Mouse (Mus musculus): ENCODE measurements at regions not wholly inside any gene's neighbourhood (a gene's known extent, or its start where the extent isn't known, plus 50 kb on each side); places are given as distances from the start of the nearest gene placed in this dataset.
A peak's percentile ranks its signal among the peaks of the same experiment; 100 is the strongest.
"Not testable (repeated sequence)": the region's sequence is repeated elsewhere in the genome, so short reads cannot be mapped to it uniquely, and the experiment has no call there.

- no peak for ATAC-seq (ENCODE audit: low TSS enrichment)
Observed at GRCm38 (mm10) chr13:5367058-5367797, 494.1 kb upstream of the Klf6 start.

- ATAC-seq (ENCODE audit: low TSS enrichment): no peak
Observed at GRCm38 (mm10) chr13:5370007-5370406, 491.3 kb upstream of the Klf6 start.

GRCm38 (mm10) chr13:5373191-5373590 lies 488.1 kb upstream of the Klf6 start:
- ATAC-seq (ENCODE audit: low TSS enrichment): no peak

- ATAC-seq (ENCODE audit: low TSS enrichment): no peak
Observed at GRCm38 (mm10) chr13:5408226-5408804, 453.0 kb upstream of the Klf6 start.

- no peak for ATAC-seq (ENCODE audit: low TSS enrichment)
Observed at GRCm38 (mm10) chr13:5412052-5412451, 449.2 kb upstream of the Klf6 start.

- ATAC-seq (ENCODE audit: low TSS enrichment): not testable (repeated sequence)
Observed at GRCm38 (mm10) chr13:5413009-5413408, 448.3 kb upstream of the Klf6 start.

GRCm38 (mm10) chr13:5424110-5424509 lies 437.2 kb upstream of the Klf6 start:
- no peak for ATAC-seq (ENCODE audit: low TSS enrichment)

- no peak for ATAC-seq (ENCODE audit: low TSS enrichment)
Observed at GRCm38 (mm10) chr13:5425491-5426232, 435.6 kb upstream of the Klf6 start.

- peak; percentile 72 for ATAC-seq (ENCODE audit: low TSS enrichment)
Observed at GRCm38 (mm10) chr13:5433652-5434051, 427.6 kb upstream of the Klf6 start.

- no peak for ATAC-seq (ENCODE audit: low TSS enrichment)
Observed at GRCm38 (mm10) chr13:5435131-5435530, 426.2 kb upstream of the Klf6 start.

GRCm38 (mm10) chr13:5436191-5436590 lies 425.1 kb upstream of the Klf6 start:
- ATAC-seq (ENCODE audit: low TSS enrichment): no peak; the same call in 1 of the 2 replicates

- ATAC-seq (ENCODE audit: low TSS enrichment): no peak
Observed at GRCm38 (mm10) chr13:5440454-5440853, 420.8 kb upstream of the Klf6 start.

- no peak for ATAC-seq (ENCODE audit: low TSS enrichment)
Observed at GRCm38 (mm10) chr13:5444759-5445478, 416.4 kb upstream of the Klf6 start.

GRCm38 (mm10) chr13:5448601-5449000 lies 412.7 kb upstream of the Klf6 start:
- ATAC-seq (ENCODE audit: low TSS enrichment): no peak

GRCm38 (mm10) chr13:5480779-5481178 lies 380.5 kb upstream of the Klf6 start:
- ATAC-seq (ENCODE audit: low TSS enrichment): no peak

- ATAC-seq (ENCODE audit: low TSS enrichment): peak; percentile 83
Observed at GRCm38 (mm10) chr13:5492266-5492665, 369.0 kb upstream of the Klf6 start.

GRCm38 (mm10) chr13:5497535-5497934 lies 363.7 kb upstream of the Klf6 start:
- ATAC-seq (ENCODE audit: low TSS enrichment): peak; percentile 68

GRCm38 (mm10) chr13:5511784-5512183 lies 349.5 kb upstream of the Klf6 start:
- no peak for ATAC-seq (ENCODE audit: low TSS enrichment)

- ATAC-seq (ENCODE audit: low TSS enrichment): no peak
Observed at GRCm38 (mm10) chr13:5515552-5515951, 345.7 kb upstream of the Klf6 start.

- ATAC-seq (ENCODE audit: low TSS enrichment): no peak
Observed at GRCm38 (mm10) chr13:5516088-5516487, 345.2 kb upstream of the Klf6 start.

GRCm38 (mm10) chr13:5519181-5519580 lies 342.1 kb upstream of the Klf6 start:
- peak; percentile 94 for ATAC-seq (ENCODE audit: low TSS enrichment)

GRCm38 (mm10) chr13:5519600-5519999 lies 341.7 kb upstream of the Klf6 start:
- ATAC-seq (ENCODE audit: low TSS enrichment): no peak

Data from frontal cortex, adult (tissue).